ENCODE assay signal across 18 mouse cellular contexts in the genomic region with DNA sequence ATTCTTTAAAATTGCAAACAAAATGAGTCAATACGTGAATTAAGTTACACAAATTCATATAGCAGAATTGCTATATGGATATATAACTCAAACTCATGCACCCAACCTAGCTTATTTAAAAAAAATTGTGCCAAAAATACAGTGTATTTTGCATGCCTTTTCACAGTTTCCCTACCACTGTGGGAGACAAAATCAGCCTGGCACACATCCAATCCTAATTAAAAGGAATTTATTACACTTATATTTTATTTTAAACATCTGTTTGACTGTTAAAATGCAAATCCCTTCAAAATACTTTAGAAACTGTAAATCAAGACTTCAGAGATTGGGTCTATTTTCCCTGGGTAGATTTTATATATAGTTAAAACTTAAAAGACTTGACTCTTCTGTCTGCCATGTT.
"Had no signal": no experiment of that assay in that cellular context is flagged by ENCODE, and none has a peak within 500 bp of the region (broad histone marks: within the 10 kb centered on the region; RNA-seq: fewer than 3 reads in every experiment).

No protein-coding gene starts in this region.

- H3K4me3 ChIP-seq: midbrain, embryonic 10.5 days; midbrain, embryonic 12.5 days; myocyte; neural tube, embryonic 13.5 days; neural tube, embryonic 15.5 days had no signal

- H3K36me3 ChIP-seq: midbrain, embryonic 10.5 days; midbrain, embryonic 12.5 days; neural tube, embryonic 13.5 days; neural tube, embryonic 15.5 days had no signal

- ATAC-seq: midbrain, embryonic 16.5 days had no signal

- DNase-seq: lung, embryonic 14.5 days; lung, postnatal 10 days; lung, postnatal 4 days; midbrain, embryonic 14.5 days; retina, postnatal 1 day; right cerebral cortex, adult 18-20 months; right cerebral cortex, postnatal 25 days; right cerebral cortex, postnatal 4 days; spleen, adult 18-20 months; thymus, adult 18-20 months; thymus, postnatal 14 days; thymus, postnatal 36 days had no signal

- H3K27ac ChIP-seq: midbrain, embryonic 10.5 days; midbrain, embryonic 12.5 days; neural tube, embryonic 13.5 days; neural tube, embryonic 15.5 days had no signal

- H3K9me3 ChIP-seq: midbrain, embryonic 10.5 days; midbrain, embryonic 12.5 days; neural tube, embryonic 13.5 days; neural tube, embryonic 15.5 days had no signal

- H3K4me2 ChIP-seq: lung, embryonic 14.5 days; midbrain, embryonic 12.5 days; neural tube, embryonic 13.5 days; neural tube, embryonic 15.5 days had no signal

- H3K9ac ChIP-seq: lung, embryonic 14.5 days; midbrain, embryonic 12.5 days; neural tube, embryonic 13.5 days; neural tube, embryonic 15.5 days had no signal

- H3K27me3 ChIP-seq: midbrain, embryonic 12.5 days; neural tube, embryonic 13.5 days; neural tube, embryonic 15.5 days had no signal

- H3K4me1 ChIP-seq: midbrain, embryonic 12.5 days; neural tube, embryonic 13.5 days; neural tube, embryonic 15.5 days had no signal
